Mouse (Mus musculus) frontal cortex, adult (tissue): ENCODE results near the gene Rxfp1.
"Not testable (repeated sequence)": the region's sequence is repeated elsewhere in the genome, so short reads cannot be mapped to it uniquely, and the experiment has no call there.

ENCODE experiments used
- ATAC-seq: cut with Nextera tagmentation; 2 replicates; pipeline ENCODE4 v1.9.2; 2017; ENCODE audit warnings: mild to moderate bottlenecking, moderate library complexity, mixed read lengths; ENCODE audit not compliant: low TSS enrichment

Rxfp1 gene

GRCm38 (mm10) chr3:79737780-79738179 is at the start of gene Rxfp1:
Gene Rxfp1 (minus strand): TSS chr3:79737880.
- ATAC-seq, result no peak

- ATAC-seq, result peak; percentile 78
Measured at GRCm38 (mm10) chr3:79784362-79784736, 46.7 kb upstream of the Rxfp1 start.

GRCm38 (mm10) chr3:79783630-79784361 is 46.1 kb upstream of the Rxfp1 start:
- peak; percentile 57 for ATAC-seq

GRCm38 (mm10) chr3:79772701-79773100 is 35.0 kb upstream of the Rxfp1 start:
- ATAC-seq, result no peak

GRCm38 (mm10) chr3:79753736-79754135 is 16.1 kb upstream of the Rxfp1 start:
- no peak for ATAC-seq

- no peak for ATAC-seq
Measured at GRCm38 (mm10) chr3:79746585-79746984, 8.9 kb upstream of the Rxfp1 start.

- ATAC-seq, result peak; percentile 99
Measured at GRCm38 (mm10) chr3:79745101-79745500, 7.4 kb upstream of the Rxfp1 start.

GRCm38 (mm10) chr3:79744415-79744814 is 6.7 kb upstream of the Rxfp1 start:
- no peak; the same call in 1 of the 2 replicates for ATAC-seq

- no peak for ATAC-seq
Measured at GRCm38 (mm10) chr3:79740351-79740750, 2.7 kb upstream of the Rxfp1 start.

GRCm38 (mm10) chr3:79738451-79738850 is 771 bp upstream of the Rxfp1 start:
- no peak for ATAC-seq

GRCm38 (mm10) chr3:79726506-79727075 is 11.1 kb downstream of the Rxfp1 start:
- ATAC-seq, result peak; percentile 44; the same call in 1 of the 2 replicates

GRCm38 (mm10) chr3:79720756-79721484 is 16.8 kb downstream of the Rxfp1 start:
- ATAC-seq, result no peak

GRCm38 (mm10) chr3:79706436-79706835 is 31.2 kb downstream of the Rxfp1 start:
- no peak for ATAC-seq

- peak; percentile 62; the same call in 1 of the 2 replicates for ATAC-seq
Measured at GRCm38 (mm10) chr3:79703135-79703534, 34.5 kb downstream of the Rxfp1 start.

- no peak for ATAC-seq
Measured at GRCm38 (mm10) chr3:79691957-79692356, 45.7 kb downstream of the Rxfp1 start.

- ATAC-seq, result peak; percentile 59
Measured at GRCm38 (mm10) chr3:79690111-79690651, 47.5 kb downstream of the Rxfp1 start.

- not testable (repeated sequence) for ATAC-seq
Measured at GRCm38 (mm10) chr3:79688101-79688500, 49.6 kb downstream of the Rxfp1 start.

- no peak; the same call in 1 of the 2 replicates for ATAC-seq
Measured at GRCm38 (mm10) chr3:79683529-79683928, 54.2 kb downstream of the Rxfp1 start.

- ATAC-seq, result no peak
Measured at GRCm38 (mm10) chr3:79682351-79683132, 55.1 kb downstream of the Rxfp1 start.

- no peak for ATAC-seq
Measured at GRCm38 (mm10) chr3:79676411-79676810, 61.3 kb downstream of the Rxfp1 start.

GRCm38 (mm10) chr3:79674641-79675040 is 63.0 kb downstream of the Rxfp1 start:
- ATAC-seq, result no peak

- ATAC-seq, result peak; percentile 74; the same call in 1 of the 2 replicates
Measured at GRCm38 (mm10) chr3:79673082-79673481, 64.6 kb downstream of the Rxfp1 start.
